Mouse (Mus musculus) cerebellum, adult 9-11 months (tissue): Measurements from ENCODE around the gene Pear1.

Experiments
- DNase-seq: peaks from one replicate; pipeline ENCODE4 v3.0.0; 2022

Gene Pear1

GRCm38 (mm10) chr3:87724556-87724955 is 99.5 kb downstream of the Pear1 start:
- DNase-seq, result no peak

- DNase-seq, result no peak
These were observed 105.6 kb downstream of the Pear1 start for GRCm38 (mm10) chr3:87718525-87718924.
